Comparison of ENCODE assay signal across 11 mouse cellular contexts in the genomic region with DNA sequence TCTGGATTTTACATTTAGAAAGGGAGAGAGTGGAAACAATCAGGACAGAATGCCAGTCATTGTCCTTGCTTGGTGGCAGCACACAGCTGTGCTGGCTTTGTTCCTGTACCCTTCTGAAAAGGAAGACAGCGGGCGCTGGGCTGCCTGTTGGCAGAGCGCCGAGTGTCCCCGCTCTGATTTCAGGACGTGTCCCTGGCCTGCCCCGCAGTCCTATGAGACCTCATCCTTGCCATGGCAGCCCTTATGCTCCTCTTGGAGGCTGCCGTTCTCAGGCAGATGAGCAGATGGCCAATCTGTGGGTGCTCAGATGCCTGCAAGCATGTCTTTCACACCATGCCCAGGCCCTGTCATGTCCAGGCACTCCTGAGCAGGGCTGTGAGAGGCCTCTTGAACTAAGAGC. TPM values are rescaled to one million over a fixed set of nuclear protein-coding genes. Genes with fewer than 3 reads are reported as not detected.
DNase-seq lines count a peak whose midpoint lies in the region; ATAC-seq lines count a peak whose summit lies in the region.
"Had no signal": no experiment of that assay in that cellular context is flagged by ENCODE, and none has a peak within 500 bp of the region (broad histone marks: within the 10 kb centered on the region; RNA-seq: fewer than 3 reads in every experiment).

No protein-coding gene starts in this region.

- H3K9me3 ChIP-seq in forebrain, embryonic 10.5 days: no peaks in the 10 kb centered on the region
- H3K9me3 ChIP-seq in forebrain, embryonic 11.5 days (ENCODE audit: control insufficient read depth, low read length): no peaks in the 10 kb centered on the region

- 84% methylated on average over 8 of the region's 8 CpGs for WGBS in forebrain, embryonic 10.5 days
- 91% methylated on average over 8 of the region's 8 CpGs for WGBS in forebrain, embryonic 11.5 days

- DNase-seq in forebrain, embryonic 10.5 days (ENCODE audit: extremely low spot score, low spot score): no peak
- no peak for DNase-seq in forebrain, embryonic 11.5 days (ENCODE audit: low spot score)
- DNase-seq in adrenal gland, postnatal 25 days: peak; percentile 18
- DNase-seq in cerebellum, postnatal 36 days: peak; percentile 83
- DNase-seq in layer of hippocampus, adult 9-11 months: peak; percentile 78
- no peak for DNase-seq in kidney, postnatal 25 days
- DNase-seq in T-cell, adult 2 months (ENCODE audit: low spot score): no peak
- DNase-seq: kidney, adult 9 months had no signal

- no peak overlapping the region for H3K4me2 ChIP-seq in forebrain, embryonic 11.5 days (ENCODE audit: low read depth, low read length, severe bottlenecking)
- H3K4me2 ChIP-seq: liver, embryonic 11.5 days had no signal

- no peak overlapping the region for H3K4me3 ChIP-seq in forebrain, embryonic 10.5 days
- no peak overlapping the region for H3K4me3 ChIP-seq in forebrain, embryonic 11.5 days (ENCODE audit: low read depth, low read length)

- no peaks in the 10 kb centered on the region for H3K4me1 ChIP-seq in forebrain, embryonic 10.5 days
- H3K4me1 ChIP-seq in forebrain, embryonic 11.5 days (replicated peaks; ENCODE audit: control insufficient read depth, insufficient read depth, low read length): no peaks in the 10 kb centered on the region

- no peak overlapping the region for H3K9ac ChIP-seq in forebrain, embryonic 11.5 days (ENCODE audit: low read length)

- no peaks in the 10 kb centered on the region for H3K36me3 ChIP-seq in forebrain, embryonic 10.5 days (replicated peaks)
- H3K36me3 ChIP-seq in forebrain, embryonic 11.5 days (ENCODE audit: control insufficient read depth, insufficient read depth, low read length): no peaks in the 10 kb centered on the region

- no peak for ATAC-seq in forebrain, embryonic 11.5 days (replicated peaks; ENCODE audit: low FRiP score)
- no peak for ATAC-seq in megakaryocyte-erythroid progenitor cell, adult 5-6 weeks (replicated peaks; ENCODE audit: low FRiP score, low TSS enrichment, poor library complexity, severe bottlenecking)

- no peaks in the 10 kb centered on the region for H3K27me3 ChIP-seq in forebrain, embryonic 10.5 days (ENCODE audit: poor library complexity, severe bottlenecking)
- H3K27me3 ChIP-seq in forebrain, embryonic 11.5 days (ENCODE audit: control insufficient read depth, insufficient read depth, low read length): no peaks in the 10 kb centered on the region

- peak overlapping the region; percentile 4; the same call in 1 of the 2 replicates for H3K27ac ChIP-seq in forebrain, embryonic 10.5 days
- H3K27ac ChIP-seq in forebrain, embryonic 11.5 days (ENCODE audit: low read depth, low read length): no peak overlapping the region

RNA-seq across cellular contexts. Expression of a gene that starts 17.7 kb away (rescaled TPM):
- polyA plus RNA-seq in forebrain, embryonic 10.5 days (2016; fragmentation: Nextera tagmentation; extraction: Ambion mirVana): 2.2 and 2.3 TPM in 2 replicates
- 6.6 and 7.3 TPM in 2 replicates for polyA plus RNA-seq in forebrain, embryonic 11.5 days (2014; fragmentation: Nextera tagmentation; extraction: Ambion mirVana)
- 2.5 and 4.3 TPM in 2 replicates for total RNA-seq in adrenal gland, postnatal 25 days (2021)
- not detected in 2 replicates for total RNA-seq in megakaryocyte-erythroid progenitor cell, adult 5-6 weeks (2014; fragmentation: Nextera tagmentation)
- 0.11 TPM in 1 of 2 replicates, not detected in the other for total RNA-seq in megakaryocyte-erythroid progenitor cell, adult 5-6 weeks (2017)
- total RNA-seq: monocyte, adult 5-6 weeks had no signal

Comparison
In these comparisons a context has a peak if more than half of its experiments do, and no peak if none do; other contexts are left out.
1. DNase-seq: peak in adrenal gland, postnatal 25 days (single experiment), cerebellum, postnatal 36 days (2 of 2) and layer of hippocampus, adult 9-11 months (single experiment); none in forebrain, embryonic 10.5 days (single experiment), forebrain, embryonic 11.5 days (single experiment), kidney, postnatal 25 days (0 of 2) and T-cell, adult 2 months (single experiment).